Mouse (Mus musculus): Measurements from ENCODE around the gene Rita1. TPM values are rescaled to one million over a fixed set of nuclear protein-coding genes. Genes with fewer than 3 reads are reported as not detected.

Gene Rita1
- total RNA-seq (2015; ENCODE audit: low replicate concordance) (2.7 and 3.8 TPM in 2 replicates), total RNA-seq (2017; ENCODE audit: low replicate concordance) (0.84 TPM in 1 of 2 replicates, not detected in the other)

DNA sequence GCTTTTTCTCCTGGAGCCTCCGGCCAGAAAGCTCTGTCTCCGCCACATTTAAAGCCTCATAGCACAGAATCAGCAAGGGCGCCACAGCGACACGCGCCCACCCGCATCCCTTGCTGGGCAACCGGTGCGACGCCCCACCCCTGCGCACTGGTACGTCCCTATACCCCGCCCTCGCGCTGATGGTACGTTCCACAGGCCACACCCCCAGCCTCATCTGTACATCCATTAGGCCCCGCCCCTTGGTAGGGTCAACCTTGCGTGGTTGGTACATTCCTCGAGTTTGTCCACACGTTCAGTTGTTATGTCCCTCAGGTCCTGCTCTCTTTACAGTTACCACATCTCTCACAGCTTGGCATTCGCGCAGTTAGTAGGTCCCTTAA lies at the start of gene Rita1, which contains the start of gene Ddx54:
Gene Rita1 (minus strand): TSS at position 148 of the 380 bp plus-strand sequence.
Gene Ddx54 (plus strand): TSS at position 298 of the 380 bp plus-strand sequence.
- ATAC-seq (replicated peaks; ENCODE audit: low FRiP score, poor library complexity, severe bottlenecking): peak; percentile 79

DNA sequence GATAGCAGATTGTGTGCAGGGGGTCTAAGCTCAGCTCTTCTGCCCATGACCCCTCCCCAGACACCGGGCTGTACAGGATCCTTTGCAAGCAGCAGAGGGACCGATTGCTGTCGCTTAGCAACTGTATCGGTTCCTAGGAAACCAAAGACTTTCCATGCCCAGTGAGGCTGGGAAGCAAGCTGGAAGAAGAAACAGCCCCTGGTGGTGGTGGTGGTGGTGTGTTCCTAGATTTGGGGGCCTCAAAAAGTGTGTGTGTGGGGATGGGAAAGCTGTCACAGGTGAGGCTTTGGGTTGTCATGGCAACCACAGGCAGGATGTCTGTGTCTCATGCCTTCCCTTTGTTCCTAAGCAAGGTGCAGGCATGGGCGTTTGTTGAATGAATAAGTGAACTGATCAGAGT lies 48.4 kb upstream of the Rita1 start:
- no peak for ATAC-seq (replicated peaks; ENCODE audit: low FRiP score, poor library complexity, severe bottlenecking)

DNA sequence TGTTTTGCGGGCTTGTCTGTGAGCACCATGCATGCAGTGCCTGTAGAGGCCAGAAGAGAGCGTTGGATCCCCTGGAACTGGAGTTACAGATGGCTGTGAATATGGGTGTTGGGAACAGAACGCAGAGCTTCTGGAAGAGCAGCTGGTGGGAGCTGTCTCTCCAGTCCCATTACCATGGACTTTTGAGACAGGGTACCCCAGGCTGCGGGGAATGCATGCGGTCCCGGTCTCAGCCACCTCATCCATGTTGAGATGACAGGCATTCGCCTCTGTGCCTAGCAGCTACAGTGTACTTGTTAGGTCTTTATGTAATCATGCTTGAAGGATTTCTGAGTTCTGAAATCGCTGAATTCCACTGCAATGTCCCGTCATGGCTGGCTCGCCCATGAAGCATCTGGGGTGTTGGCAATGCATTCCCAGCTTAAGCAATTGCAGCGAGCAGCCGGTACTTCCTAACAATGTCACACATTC lies 43.9 kb upstream of the Rita1 start:
- ATAC-seq (replicated peaks; ENCODE audit: low FRiP score, poor library complexity, severe bottlenecking): no peak

DNA sequence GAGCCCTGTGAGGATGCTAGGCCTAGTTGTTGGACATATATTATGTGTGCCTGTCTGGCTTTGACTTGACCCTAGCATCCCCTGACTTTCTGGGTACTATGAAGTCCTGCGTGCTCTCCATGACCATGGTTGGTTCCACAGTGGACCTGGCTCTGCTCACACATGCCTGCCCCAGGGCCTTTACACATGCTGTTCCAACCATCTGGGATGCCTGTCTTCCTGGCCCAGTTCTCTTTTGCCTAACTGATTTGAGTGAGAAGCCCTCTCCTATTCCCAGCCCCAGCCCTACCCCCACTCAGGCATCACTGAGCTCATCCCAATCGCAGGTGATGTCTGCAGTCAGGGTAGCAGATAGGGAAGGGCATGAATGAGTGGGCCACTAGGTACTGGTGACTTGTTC lies 41.5 kb upstream of the Rita1 start:
- no peak for ATAC-seq (replicated peaks; ENCODE audit: low FRiP score, poor library complexity, severe bottlenecking)

DNA sequence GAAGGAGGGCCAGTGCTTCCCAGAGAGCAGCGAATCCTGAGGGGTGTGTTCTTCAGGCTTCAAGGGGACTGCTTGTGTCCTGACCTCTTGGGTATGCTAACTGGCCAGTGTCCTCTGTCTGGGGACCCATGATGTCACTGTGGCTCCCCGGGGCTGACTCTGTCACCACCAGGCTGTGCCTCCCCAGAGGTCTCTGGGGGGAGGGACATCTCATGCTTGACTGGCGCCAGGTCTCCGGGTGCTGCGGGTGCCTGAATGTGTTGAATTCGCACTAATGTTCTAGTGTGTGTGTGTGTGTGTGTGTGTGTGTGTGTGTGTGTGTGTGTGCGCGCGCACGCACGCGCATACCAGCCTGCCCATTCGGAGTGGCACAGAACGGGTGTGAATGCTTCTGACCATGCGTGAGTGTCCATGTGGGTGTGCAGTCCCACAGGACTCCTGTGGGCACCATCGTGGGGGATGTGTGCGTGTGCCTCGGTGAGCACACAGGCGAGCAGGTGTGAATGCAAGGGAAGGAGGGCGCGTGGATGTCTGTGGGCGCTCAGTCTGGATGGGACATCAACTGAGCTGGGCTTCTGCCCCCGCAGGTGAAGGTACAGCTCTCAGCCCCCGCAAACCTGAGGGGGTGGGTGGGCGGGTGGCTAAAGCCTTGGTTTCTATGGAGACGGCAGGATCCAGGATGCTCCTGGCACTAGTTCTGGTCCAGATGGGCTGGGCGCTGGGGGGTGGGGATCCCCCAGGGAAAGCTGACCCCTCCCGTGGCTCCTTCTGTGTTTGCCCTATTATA lies 40.7 kb upstream of the Rita1 start:
- ATAC-seq (replicated peaks; ENCODE audit: low FRiP score, poor library complexity, severe bottlenecking): no peak

DNA sequence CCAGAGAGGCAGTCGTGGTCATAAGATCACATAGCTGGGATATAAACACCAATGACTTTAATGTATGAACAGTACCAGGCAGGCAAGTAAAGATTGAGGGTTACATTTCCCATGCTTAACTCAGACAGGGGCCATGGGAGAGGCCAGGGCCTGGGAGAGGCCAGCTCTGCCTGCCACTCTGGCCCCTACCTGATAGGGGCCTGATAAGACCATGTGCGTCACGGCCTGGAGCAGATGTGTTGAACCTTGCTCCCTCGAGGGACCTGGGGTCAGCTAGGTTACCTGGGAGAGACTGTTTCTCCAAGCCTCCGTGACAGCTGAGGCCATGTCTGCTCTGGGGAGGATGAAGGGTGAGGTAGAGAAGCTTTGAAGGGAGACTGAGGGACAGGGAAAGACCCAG lies 38.8 kb upstream of the Rita1 start:
- ATAC-seq (replicated peaks; ENCODE audit: low FRiP score, poor library complexity, severe bottlenecking): no peak

DNA sequence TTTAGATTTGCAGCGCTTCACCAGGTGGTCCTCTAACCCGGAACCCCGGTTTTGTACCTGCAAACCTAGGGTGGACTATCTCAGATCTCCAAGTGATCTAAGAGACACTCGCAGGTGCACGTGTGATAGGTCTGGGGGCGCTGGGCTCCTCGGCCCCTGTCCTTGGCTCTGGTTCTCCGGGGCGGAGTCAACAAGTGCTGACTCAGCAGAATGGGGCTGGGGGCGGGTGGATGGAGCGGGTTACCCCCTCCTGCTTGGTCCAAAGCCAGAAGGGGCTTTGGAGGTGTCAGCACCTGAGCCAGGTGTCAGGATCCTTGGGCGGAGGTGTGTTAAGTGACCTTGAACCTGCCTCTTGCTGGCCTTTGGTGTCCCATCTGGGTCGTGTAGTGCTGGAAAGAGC lies 37.5 kb upstream of the Rita1 start:
- ATAC-seq (replicated peaks; ENCODE audit: low FRiP score, poor library complexity, severe bottlenecking): no peak

DNA sequence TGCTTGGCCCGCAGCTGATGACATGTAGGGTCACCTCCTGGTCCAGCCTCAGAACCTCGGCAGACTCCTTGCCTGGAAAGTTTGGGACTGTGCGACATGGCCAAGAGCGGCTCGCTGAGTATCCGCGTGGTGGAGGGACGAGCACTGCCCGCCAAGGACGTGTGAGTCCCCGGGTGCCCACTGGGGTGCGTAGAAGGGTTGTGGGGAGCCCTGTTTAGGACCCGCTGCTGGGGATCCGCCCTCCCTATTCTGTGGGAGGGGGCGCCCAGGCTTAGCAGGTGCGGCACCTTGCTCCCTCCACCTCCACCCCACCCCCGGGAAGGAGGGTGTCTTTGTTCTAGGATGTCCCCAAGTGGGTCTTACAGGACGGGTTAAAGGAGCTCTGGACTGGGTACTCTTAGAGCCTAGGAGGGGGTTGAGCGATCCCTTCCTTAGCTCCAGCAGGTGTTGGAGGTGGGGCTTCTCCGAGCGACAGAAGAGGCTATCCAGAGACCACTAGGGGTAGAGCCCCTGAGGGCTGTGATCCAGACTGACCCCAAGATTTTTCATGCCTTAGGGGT lies 37.1 kb upstream of the Rita1 start:
- no peak for ATAC-seq (replicated peaks; ENCODE audit: low FRiP score, poor library complexity, severe bottlenecking)

DNA sequence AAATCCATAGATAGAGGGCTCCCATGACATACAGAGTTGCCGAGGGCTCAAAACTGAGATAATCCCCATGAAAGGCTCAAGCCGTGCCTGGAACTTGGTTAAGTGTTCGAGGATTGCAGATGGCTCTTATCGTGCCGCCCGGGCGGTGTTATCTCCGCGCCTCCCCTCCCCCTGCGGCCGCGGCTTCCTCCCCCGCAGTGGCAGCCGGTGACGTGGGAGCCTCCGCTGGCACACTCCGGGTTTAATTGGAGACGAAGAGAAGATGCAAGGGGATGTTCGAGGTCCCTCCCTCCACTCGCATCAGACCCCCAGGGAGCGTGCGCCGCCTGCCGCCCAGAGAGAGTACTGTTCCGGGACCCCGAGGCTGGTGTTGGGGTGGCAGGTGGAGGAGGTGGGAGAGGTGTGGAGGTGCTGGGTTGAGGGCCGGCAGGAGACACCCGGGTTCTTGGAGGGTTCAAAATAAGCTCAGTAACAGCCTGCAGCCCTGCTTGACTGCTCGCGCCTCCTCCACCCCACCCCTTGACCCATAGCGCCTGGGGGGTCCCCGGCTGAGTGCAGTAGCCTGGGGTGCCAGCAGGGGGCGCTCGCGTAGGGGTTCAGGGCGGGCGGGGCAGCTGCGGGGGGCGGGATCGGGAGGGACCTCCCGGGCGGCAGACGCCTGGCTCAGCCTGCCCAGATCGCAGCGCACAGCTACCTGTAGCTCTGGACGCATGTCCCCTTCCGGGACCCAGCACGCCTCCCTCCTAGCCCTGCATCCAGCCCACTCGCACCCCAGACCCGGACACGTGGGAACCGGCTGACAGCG lies 36.4 kb upstream of the Rita1 start, which contains the start of gene Rasal1:
Gene Rasal1 (plus strand): TSS at position 244 of the 805 bp plus-strand sequence.
- peak; percentile 41 for ATAC-seq (replicated peaks; ENCODE audit: low FRiP score, poor library complexity, severe bottlenecking)

DNA sequence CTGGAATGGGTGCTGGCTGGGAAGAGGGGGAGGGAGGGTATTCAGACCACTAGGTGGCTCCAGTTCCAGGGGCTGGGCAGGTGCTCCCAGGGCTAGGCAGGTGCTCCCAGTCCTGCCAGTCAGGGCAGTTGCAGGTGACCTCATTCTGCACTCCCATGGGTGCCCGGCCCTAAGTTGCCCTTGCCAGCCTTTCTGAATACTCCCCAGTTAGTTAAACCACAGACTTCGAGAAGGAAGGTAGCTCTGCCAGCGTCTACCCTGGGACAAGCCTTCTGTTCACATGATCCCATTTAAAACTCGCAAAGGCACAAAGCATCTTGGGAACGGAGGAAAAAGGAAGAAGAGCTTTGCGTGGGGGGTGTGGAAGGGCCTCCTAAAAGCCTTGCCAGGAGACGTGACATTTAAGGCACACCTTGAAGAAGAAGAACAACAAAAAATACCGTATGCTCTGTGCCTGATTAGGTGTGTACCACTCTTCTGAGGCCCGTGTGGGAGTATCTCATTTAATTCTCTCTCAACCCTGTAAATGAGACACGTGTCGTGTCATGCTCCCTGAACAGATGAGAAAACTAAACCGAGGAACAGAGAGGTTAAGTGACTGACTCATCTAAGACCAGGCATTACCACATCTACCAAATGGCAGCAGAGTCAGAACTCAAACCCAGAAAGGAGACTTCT lies 35.6 kb upstream of the Rita1 start:
- ATAC-seq (replicated peaks; ENCODE audit: low FRiP score, poor library complexity, severe bottlenecking): no peak

DNA sequence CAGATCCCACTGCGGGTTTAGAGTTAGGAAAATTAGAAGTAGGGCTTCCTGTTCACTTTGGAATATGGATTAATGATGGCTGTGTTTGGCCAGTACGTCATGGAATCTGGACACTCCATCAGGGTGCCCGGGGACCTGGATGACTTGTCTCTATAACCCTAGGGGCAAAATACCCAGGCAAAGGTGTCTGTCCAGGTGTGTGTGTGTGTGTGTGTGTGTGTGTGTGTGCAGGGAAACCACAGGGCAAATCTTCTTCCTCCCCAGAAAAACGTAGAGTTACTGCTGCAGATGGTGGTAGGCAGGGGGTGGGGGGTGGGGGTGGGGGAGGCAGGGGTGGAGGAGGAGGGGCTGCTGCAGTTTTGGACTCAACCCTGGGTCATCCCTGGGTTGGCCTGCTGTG lies 35.0 kb upstream of the Rita1 start:
- no peak for ATAC-seq (replicated peaks; ENCODE audit: low FRiP score, poor library complexity, severe bottlenecking)

DNA sequence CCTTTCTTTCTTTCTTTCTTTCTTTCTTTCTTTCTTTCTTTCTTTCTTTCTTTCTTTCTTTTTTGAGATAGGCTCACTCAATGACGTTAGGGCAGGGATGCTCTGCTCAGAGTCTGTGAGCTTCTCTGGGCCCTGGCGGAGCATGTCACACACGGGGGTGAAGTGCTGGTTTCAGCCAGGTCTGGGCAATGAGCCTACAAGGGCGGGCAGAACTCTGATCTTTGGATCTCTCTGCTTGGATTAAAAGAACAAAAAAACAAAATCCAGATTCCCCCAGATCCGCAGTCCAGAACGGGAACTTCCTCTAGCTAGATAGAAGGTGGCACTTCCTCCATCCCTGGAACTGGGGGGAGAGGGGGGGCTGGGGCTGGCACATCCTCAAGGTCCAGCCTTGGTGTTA lies 33.5 kb upstream of the Rita1 start:
- no peak for ATAC-seq (replicated peaks; ENCODE audit: low FRiP score, poor library complexity, severe bottlenecking)

DNA sequence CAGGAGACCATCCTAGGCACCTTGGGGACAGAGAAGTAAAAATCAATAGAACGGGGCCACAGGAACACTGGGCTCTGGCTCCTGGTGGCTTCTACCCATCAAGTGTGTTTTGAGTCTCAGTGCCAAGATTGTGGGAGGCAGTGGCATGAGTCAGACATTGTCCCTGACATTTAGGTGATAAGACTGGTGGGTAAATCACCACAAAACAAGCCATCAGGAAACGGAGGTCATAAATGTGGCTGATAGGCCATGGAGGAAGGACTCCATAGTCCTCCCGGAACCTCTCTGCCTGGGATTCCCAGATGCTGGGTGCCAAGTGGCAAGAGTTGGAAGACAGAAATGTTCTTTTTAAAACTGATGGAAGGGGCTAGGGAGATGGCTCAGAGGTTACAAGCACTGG lies 31.8 kb upstream of the Rita1 start:
- ATAC-seq (replicated peaks; ENCODE audit: low FRiP score, poor library complexity, severe bottlenecking): no peak

DNA sequence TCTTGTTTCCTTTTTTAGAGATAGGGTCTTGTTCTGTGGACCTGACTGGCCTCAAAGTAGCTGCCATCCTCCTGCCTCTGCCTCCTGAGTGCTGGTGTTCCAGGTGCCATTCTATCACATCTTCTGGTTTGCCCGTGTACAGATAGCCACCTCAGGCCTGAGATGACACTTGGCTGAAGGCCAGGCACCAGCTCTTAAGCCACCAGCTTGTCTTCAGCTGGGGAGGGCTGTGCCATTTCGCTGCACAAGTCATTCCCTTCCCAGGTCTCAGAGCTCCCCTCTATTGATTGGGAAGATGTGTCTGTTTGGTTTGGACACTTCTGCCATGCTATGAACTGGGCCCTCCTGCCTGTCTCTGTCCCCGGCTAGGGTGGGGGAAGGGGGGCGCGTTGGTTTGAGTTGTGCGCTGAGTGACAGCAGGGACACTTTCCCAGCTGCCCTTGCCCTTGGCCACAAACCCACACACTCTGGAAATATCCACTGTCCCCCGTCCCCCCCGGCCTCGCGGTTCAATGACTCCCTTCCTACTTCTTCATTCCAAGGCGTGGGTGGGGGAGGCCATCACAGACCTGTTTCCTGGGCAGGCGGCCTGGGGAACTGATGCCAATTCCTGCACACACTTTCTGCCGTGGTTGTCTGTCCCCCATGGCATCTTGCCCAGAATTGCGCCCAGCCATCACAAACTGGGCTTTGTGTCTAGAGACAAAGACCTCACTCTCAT lies 31.1 kb upstream of the Rita1 start:
- ATAC-seq (replicated peaks; ENCODE audit: low FRiP score, poor library complexity, severe bottlenecking): no peak

DNA sequence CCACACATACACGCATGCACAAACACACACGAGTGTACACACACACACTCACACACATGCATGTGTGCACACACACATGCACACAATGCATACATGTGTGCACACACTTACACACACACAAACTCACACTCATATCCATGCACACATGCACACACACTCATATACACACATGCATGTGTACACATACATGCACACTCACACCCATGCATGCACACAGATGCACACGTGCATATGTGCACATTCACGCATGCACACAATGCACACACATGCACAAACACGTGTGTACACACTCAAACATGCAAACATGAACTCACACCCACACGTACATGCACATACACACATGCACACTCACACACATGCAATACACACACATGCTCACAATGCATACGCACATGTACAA lies 27.7 kb upstream of the Rita1 start:
- no peak for ATAC-seq (replicated peaks; ENCODE audit: low FRiP score, poor library complexity, severe bottlenecking)

DNA sequence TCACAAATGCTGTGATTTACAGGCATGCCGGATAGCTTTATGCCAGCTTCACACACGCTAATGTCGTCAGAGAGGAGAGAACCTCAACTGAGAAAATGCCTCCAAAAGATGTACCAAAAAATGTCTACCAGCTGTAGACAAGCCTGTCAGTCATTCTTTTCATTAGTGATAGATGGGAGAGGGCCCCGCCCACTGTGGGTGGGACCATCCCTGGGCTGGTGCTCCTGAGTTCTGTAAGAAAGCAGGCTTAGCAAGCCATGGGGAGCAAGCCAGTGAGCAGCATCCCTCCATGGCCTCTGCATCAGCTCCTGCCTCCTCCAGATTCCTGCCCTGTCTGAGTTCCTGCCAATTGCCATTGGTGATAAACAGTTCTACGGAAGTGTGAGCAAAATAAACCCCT lies 23.2 kb upstream of the Rita1 start:
- no peak for ATAC-seq (replicated peaks; ENCODE audit: low FRiP score, poor library complexity, severe bottlenecking)

DNA sequence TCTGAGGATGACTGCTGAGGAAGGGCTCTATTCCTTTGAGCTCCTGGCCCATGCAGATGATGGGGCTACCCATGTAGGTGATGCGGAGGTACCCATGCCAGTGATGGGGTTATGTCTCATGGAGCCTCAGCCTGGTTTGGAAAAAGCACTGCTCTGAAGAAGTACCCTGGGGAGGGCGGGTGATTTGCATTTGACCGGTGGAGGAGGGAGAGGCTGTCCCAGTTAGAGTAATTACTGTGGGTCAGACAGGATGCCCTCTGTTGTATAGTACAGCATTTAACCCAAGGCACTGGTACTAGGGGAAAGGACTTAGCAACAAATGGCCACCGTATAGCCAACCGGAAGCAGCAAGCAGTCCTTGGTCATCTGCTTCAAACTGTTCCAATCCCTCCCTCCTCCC lies 22.5 kb upstream of the Rita1 start:
- ATAC-seq (replicated peaks; ENCODE audit: low FRiP score, poor library complexity, severe bottlenecking): no peak

DNA sequence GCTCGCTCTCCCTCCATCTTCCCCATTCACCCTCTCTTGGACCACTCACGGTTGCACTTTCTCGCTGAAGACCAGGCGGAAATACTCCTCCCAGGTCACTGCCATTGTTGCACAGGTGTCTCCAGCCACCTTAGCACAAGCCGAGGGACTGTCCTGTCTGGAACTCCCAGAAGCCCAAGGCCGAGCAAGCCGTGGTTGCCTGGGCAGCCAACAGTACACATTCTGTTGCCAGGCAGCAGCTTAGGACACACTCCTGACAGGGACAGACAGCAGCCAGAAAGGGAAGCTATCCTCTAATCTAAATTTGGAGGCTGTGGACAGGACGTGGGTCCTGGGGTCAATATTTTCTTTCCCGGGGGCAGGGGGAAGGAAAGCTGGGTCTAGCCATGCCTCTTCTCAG lies 21.7 kb upstream of the Rita1 start, which contains the start of gene Cfap73:
Gene Cfap73 (minus strand): TSS at position 105 of the 400 bp plus-strand sequence.
- no peak for ATAC-seq (replicated peaks; ENCODE audit: low FRiP score, poor library complexity, severe bottlenecking)

DNA sequence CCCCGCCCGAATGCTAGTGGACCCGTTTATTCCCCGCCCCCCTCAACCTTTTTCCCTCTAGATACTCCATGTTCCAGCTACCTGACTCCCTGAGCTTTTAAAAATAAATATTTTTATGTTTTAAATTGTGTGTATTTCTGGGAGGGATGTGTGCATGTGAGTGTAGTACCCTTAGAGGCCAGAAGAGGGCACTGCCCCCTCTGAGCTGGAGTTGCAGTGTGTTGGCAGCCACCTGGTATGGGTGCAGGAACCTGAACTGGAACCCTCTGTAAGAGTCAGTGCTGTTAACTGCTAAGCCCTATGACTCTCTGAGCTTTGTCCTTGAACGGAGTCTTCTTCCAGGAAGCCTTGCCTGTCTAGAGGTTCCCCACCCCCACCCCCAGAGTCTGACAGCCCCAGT lies 19.5 kb upstream of the Rita1 start:
- no peak for ATAC-seq (replicated peaks; ENCODE audit: low FRiP score, poor library complexity, severe bottlenecking)
